Mouse (Mus musculus): ENCODE results near the gene Tas2r140.

Gene Tas2r140

GRCm38 (mm10) chr6:133055716-133056115, at the start of gene Tas2r140:
Tas2r140 (minus strand) TSS chr6:133055816.
- no peak for DNase-seq (ENCODE audit: low spot score)

GRCm38 (mm10) chr6:133104609-133104921, 48.9 kb upstream of the Tas2r140 start, which contains the start of gene Smim10l1:
Smim10l1 (plus strand) TSS chr6:133104909.
- no peak for DNase-seq (ENCODE audit: low spot score)

GRCm38 (mm10) chr6:133102430-133102829, 46.8 kb upstream of the Tas2r140 start:
- no peak for DNase-seq (ENCODE audit: low spot score)

- DNase-seq (ENCODE audit: low spot score), result no peak
Observed at GRCm38 (mm10) chr6:133092226-133092625, 36.6 kb upstream of the Tas2r140 start.

- DNase-seq (ENCODE audit: low spot score), result no peak
Observed at GRCm38 (mm10) chr6:133037001-133037400, 18.6 kb downstream of the Tas2r140 start, which contains the start of gene Tas2r103. Tas2r103 (minus strand) TSS chr6:133037101.

Data from T-cell, adult 2 months (primary cell).